Mouse (Mus musculus): ENCODE data around the gene Miga2.

GRCm38 (mm10) chr2:30360626-30361025 lies 3.4 kb upstream of the Miga2 start:
- TF ChIP-seq CTCF (IDR thresholded peaks at IDR 0.05; ENCODE audit: low read depth) = no peak
- TF ChIP-seq EP300 (optimal IDR thresholded peaks at IDR 0.05) = no peak

Data from stomach, postnatal 0 days (tissue).